Mouse (Mus musculus): ENCODE results near the gene Tmem247. TPM values are rescaled to one million over a fixed set of nuclear protein-coding genes. Genes with fewer than 3 reads are reported as not detected.

Tmem247 gene
- polyA plus RNA-seq, 1 experiment from 2014 or later: not detected

DNA sequence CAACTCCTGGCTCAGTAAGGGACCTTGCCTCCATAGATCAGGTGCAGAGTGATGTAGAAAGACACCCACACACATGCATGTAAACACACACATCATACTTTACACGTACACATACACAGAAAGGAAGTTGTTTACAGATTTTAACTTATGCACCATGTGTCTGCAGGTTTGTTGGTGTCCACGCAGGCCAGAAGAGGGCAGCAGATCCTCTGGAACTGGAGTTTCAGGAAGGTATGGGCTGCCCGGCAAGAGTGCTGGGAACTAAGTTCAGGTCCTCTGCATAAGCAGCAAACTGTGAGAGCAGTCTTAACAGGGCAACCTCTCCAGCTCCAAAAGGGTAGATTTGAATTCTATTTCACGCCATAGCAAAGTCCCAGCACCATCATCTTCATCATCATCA is 1.6 kb upstream of the Tmem247 start:
- Histone ChIP-seq H3K36me3 (no peaks in the 10 kb centered on the region), H3K4me1 (replicated peaks) (peaks cover 7% of the 10 kb centered on the region; the same call in 1 of the 2 replicates)
- ATAC-seq (ENCODE audit: low read depth): no peak

DNA sequence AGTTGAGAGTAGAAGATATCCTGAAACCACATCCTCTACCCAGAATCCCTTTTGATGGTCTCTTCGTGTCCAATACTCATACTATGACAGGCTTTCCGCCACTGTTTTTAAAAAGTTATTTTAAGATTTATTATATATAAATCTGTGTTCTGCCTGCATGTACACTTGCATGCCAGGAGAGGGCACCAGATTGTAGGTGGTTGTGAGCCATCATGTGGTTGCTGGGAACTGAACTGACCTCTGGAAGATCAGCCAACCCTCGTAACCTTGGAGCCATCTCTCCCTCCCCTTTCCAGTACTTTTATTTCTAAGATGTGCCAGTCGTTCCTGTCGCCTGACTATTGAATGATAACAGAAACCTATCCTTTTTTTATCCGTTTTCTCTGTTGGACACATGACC is 1.6 kb downstream of the Tmem247 start:
- Histone ChIP-seq H3K9ac (no peak overlapping the region), H3K36me3 (no peaks in the 10 kb centered on the region), H3K27me3 (no peaks in the 10 kb centered on the region), H3K9me3 (replicated peaks) (no peaks in the 10 kb centered on the region), H3K4me3 (replicated peaks) (no peak overlapping the region), H3K27ac (no peak overlapping the region), H3K4me2 (no peak overlapping the region), H3K4me1 (replicated peaks) (no peaks in the 10 kb centered on the region)
- no peak for ATAC-seq (ENCODE audit: low read depth)
- 40% methylated on average over 6 of the region's 6 CpGs for WGBS (ENCODE audit: insufficient replicate concordance)
- no peak for DNase-seq

More for the DNA sequence above, 1.6 kb upstream of the Tmem247 start:
- 56% methylated on average over 4 of the region's 4 CpGs for WGBS (ENCODE audit: insufficient replicate concordance)
- Histone ChIP-seq H3K9me3 (replicated peaks) (no peaks in the 10 kb centered on the region), H3K27ac (no peak overlapping the region), H3K9ac (no peak overlapping the region), H3K27me3 (no peaks in the 10 kb centered on the region), H3K4me2 (no peak overlapping the region), H3K4me3 (replicated peaks) (no peak overlapping the region)
- DNase-seq: no peak

DNA sequence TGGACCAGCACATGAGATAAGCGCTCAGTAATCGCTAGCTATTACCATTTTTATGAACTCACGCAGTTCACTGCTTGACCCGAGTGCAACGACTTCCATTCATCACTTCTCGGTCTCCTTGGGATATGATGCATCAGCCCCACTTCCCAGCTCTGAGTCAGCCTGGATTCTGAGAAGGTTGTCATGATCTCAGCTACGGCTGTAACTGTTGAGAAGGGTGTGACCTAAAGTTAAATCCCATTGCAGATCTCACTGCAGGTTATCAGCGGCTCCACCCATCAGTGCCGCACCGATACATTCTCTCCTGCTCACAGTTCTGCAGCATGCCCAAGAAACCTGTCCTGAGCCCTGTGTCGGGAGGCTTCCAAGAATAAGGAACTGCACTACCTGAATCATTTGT is 2.6 kb downstream of the Tmem247 start:
- H3K4me3 ChIP-seq (replicated peaks): no peak overlapping the region
- H3K36me3 ChIP-seq: no peaks in the 10 kb centered on the region
- no peaks in the 10 kb centered on the region for H3K4me1 ChIP-seq (replicated peaks)
- no peak overlapping the region for H3K9ac ChIP-seq
- no peaks in the 10 kb centered on the region for H3K27me3 ChIP-seq
- 63% methylated on average over 11 of the region's 11 CpGs for WGBS (ENCODE audit: insufficient replicate concordance)
- no peak overlapping the region for H3K27ac ChIP-seq
- DNase-seq (no peak), ATAC-seq (ENCODE audit: low read depth) (no peak)
- no peaks in the 10 kb centered on the region for H3K9me3 ChIP-seq (replicated peaks)
- no peak overlapping the region for H3K4me2 ChIP-seq

DNA sequence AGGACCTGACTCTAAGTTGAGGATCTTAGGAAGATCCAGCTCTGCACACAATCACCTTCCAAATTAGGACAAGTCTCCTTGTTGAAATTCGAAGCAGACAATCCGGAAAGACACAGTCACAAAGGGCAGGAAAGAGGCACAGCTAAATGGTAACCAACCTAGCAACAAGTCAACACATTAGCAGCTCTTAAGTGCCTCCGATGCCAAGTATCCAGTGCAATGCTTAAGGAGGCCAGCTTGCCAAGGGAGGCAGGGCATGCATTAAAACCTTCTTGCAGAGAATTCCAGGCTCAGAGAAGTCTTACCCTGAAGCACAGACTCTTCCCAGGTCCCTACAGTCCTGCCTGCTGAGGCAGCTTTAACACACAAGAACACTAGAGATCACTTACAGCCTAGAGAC is 7.5 kb downstream of the Tmem247 start:
- Histone ChIP-seq H3K36me3 (no peaks in the 10 kb centered on the region), H3K27me3 (no peaks in the 10 kb centered on the region), H3K4me1 (replicated peaks) (no peaks in the 10 kb centered on the region), H3K4me2 (no peak overlapping the region), H3K9me3 (replicated peaks) (no peaks in the 10 kb centered on the region), H3K9ac (no peak overlapping the region), H3K4me3 (replicated peaks) (no peak overlapping the region), H3K27ac (no peak overlapping the region)
- 81% methylated on average over 3 of the region's 3 CpGs for WGBS (ENCODE audit: insufficient replicate concordance)
- DNase-seq (no peak), ATAC-seq (ENCODE audit: low read depth) (no peak)

DNA sequence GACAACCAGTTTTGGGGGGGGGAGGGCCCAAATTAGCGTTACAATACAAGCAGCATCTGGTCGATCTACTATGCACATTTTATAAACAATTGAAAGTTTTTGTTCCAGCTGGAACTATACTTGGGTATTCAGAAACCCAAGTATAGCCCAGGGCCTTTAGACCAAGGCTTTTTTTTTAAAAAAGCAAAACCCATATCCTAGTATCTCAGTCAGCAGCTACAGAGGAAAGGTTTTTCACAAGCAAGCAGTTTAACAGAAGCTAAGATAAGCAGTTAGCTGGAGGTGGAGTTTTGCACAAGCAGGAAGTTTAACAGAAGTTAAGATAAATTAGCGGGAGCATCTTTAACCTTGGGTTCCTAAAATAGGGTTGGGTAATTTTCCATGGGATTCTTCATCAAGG is 9.7 kb downstream of the Tmem247 start:
- Histone ChIP-seq H3K27me3 (no peaks in the 10 kb centered on the region), H3K36me3 (no peaks in the 10 kb centered on the region), H3K4me2 (no peak overlapping the region), H3K27ac (no peak overlapping the region), H3K9ac (no peak overlapping the region), H3K4me3 (replicated peaks) (no peak overlapping the region), H3K4me1 (replicated peaks) (no peaks in the 10 kb centered on the region), H3K9me3 (replicated peaks) (no peaks in the 10 kb centered on the region)
- 61% methylated on average over 3 of the region's 3 CpGs for WGBS (ENCODE audit: insufficient replicate concordance)
- no peak for ATAC-seq (ENCODE audit: low read depth)
- no peak for DNase-seq

DNA sequence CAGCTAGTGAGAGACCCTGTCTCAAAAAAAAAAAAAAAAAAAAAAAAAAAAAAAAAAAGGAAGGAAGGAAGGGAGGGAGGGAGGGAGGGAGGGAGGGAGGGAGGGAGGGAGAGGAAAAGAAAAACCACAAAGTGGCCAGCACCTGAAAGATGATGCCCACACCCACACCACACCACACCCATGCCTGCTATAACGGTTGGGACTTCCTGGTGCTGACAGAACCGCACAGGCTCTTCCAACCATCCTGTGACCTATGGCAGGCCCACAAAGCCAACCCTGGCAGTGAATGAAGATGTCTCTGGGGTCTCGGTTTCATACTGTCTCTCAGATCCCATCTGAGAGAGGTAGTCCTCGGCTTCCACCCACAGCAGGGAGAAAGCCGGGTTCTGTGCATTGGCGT is 12.2 kb downstream of the Tmem247 start:
- Histone ChIP-seq H3K9me3 (replicated peaks) (no peaks in the 10 kb centered on the region), H3K4me1 (replicated peaks) (no peaks in the 10 kb centered on the region), H3K27me3 (0 out of 2 replicates have a peak, but pooled peaks cover 3% of the 10 kb centered on the region), H3K4me3 (replicated peaks) (no peak overlapping the region), H3K27ac (no peak overlapping the region), H3K36me3 (no peaks in the 10 kb centered on the region), H3K9ac (no peak overlapping the region), H3K4me2 (no peak overlapping the region)
- ATAC-seq (ENCODE audit: low read depth) (no peak), DNase-seq (no peak)
- WGBS (ENCODE audit: insufficient replicate concordance): 53% methylated on average over 6 of the region's 6 CpGs

DNA sequence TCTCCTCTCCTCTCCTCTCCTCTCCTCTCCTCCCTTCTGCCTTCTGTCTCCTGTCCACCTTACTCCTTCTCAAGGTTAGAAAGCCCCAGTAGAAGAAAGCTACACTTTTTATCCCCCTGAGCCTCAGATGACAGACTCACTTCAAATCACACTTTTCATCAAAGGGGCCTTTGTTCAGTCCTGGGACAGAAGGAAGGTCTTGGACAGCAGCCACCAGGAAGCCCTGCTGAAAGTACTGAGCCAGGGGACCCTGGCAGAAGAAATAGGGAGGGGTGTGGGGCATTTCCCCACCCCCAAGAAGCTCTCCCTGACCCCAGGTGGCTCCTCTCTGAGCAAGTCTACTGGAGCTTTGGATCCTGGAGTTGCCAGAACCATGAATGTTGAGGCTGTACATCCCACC is 12.8 kb downstream of the Tmem247 start:
- Histone ChIP-seq H3K27ac (no peak overlapping the region), H3K9me3 (replicated peaks) (no peaks in the 10 kb centered on the region), H3K4me1 (replicated peaks) (no peaks in the 10 kb centered on the region), H3K4me2 (no peak overlapping the region), H3K9ac (no peak overlapping the region), H3K36me3 (no peaks in the 10 kb centered on the region), H3K27me3 (0 out of 2 replicates have a peak, but pooled peaks cover 3% of the 10 kb centered on the region), H3K4me3 (replicated peaks) (no peak overlapping the region)
- DNase-seq (no peak), ATAC-seq (ENCODE audit: low read depth) (no peak)

DNA sequence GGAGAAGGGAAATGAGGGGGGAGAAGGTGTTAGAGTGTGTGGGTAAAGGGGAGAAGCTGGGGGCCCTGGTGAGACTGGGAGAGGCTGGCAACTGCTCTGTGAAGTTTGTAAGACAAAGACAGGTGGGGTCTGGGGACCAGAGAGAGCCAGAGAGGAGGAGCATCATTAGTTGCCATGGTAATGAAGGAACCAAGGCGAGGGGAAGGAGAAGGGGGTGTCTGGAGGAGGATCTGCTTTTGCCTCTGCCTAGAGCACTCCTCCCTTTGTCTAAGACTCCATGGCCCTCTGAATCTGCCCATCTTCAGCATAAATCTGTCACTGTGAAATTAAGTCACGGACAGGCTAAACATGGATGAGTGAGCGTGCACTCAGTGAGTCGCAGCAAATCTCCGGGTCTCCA is 15.7 kb downstream of the Tmem247 start:
- no peak for ATAC-seq (ENCODE audit: low read depth)
- 43% methylated on average over 5 of the region's 5 CpGs for WGBS (ENCODE audit: insufficient replicate concordance)

DNA sequence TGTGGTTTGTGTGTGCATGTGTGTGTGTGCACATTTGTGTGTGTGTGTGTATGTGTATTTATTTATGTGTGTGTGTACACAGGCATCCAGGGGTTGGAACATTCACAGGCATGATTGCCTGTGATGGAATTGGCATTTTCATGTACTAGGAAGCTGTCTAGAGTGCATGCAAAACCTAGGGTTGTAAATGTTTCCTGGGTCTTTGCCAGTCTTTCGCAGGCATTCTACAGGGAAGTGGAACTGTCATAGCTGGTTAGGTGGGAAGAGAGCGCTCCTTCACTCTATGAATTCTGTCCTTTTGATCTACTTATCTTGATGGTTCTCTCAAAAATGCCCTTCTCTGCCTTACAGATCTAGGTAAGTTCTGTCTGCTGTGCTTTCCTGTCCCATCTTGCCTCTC is 19.9 kb downstream of the Tmem247 start:
- ATAC-seq (ENCODE audit: low read depth): no peak
- Histone ChIP-seq H3K4me3 (replicated peaks) (no peak overlapping the region), H3K36me3 (no peaks in the 10 kb centered on the region), H3K27ac (no peak overlapping the region), H3K9ac (no peak overlapping the region), H3K4me2 (no peak overlapping the region), H3K9me3 (replicated peaks) (no peaks in the 10 kb centered on the region), H3K4me1 (replicated peaks) (0 out of 2 replicates have a peak, but pooled peaks cover 3% of the 10 kb centered on the region), H3K27me3 (peaks cover 32% of the 10 kb centered on the region)
- no peak for DNase-seq
- WGBS (ENCODE audit: insufficient replicate concordance): 61% methylated on average over 2 of the region's 2 CpGs

More for the DNA sequence above, 15.7 kb downstream of the Tmem247 start:
- Histone ChIP-seq H3K4me2 (no peak overlapping the region), H3K36me3 (no peaks in the 10 kb centered on the region), H3K9ac (no peak overlapping the region), H3K4me1 (replicated peaks) (0 out of 2 replicates have a peak, but pooled peaks cover 3% of the 10 kb centered on the region), H3K4me3 (replicated peaks) (no peak overlapping the region), H3K9me3 (replicated peaks) (no peaks in the 10 kb centered on the region), H3K27ac (no peak overlapping the region), H3K27me3 (peaks cover 22% of the 10 kb centered on the region)
- DNase-seq: no peak

DNA sequence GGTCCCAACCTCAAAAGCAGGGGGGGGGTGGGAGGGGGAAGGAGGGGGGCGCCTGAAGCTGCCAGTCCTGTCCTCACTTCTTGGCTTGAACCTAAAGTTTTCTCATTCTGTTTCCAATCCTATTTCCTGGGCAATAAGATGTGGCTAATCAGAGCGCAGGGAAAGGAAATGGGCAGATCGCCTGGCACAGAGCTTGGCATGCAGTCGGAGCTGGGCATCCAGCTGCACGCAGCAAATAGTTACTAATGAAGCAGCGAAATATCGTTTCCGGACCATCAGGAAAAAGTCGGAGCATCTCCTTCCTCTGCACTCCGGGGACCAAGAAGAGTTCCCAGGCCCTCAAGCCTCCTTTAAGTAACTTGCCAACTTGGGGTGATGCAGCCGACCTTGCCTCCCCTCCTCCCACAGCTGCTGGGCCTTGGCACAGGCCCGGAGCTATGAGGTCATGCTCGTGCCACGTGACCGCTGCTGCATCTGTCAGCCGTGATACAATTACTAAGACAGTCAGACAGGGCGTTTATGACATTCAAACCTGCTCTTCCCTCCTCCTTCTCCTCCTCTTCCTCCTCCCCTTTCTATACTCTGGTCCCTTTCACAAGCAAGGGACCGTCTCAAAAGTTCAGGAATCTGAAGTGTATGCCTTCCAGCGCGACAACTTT is 20.5 kb downstream of the Tmem247 start:
- 6% methylated on average over 20 of the region's 20 CpGs for WGBS (ENCODE audit: insufficient replicate concordance)
- Histone ChIP-seq H3K9me3 (replicated peaks) (no peaks in the 10 kb centered on the region), H3K36me3 (no peaks in the 10 kb centered on the region), H3K9ac (no peak overlapping the region), H3K4me3 (replicated peaks) (no peak overlapping the region; the same call in 1 of the 2 replicates), H3K4me1 (replicated peaks) (0 out of 2 replicates have a peak, but pooled peaks cover 3% of the 10 kb centered on the region), H3K4me2 (peak overlapping the region; percentile 36), H3K27me3 (peaks cover 32% of the 10 kb centered on the region), H3K27ac (no peak overlapping the region)
- no peak for DNase-seq
- no peak for ATAC-seq (ENCODE audit: low read depth)

DNA sequence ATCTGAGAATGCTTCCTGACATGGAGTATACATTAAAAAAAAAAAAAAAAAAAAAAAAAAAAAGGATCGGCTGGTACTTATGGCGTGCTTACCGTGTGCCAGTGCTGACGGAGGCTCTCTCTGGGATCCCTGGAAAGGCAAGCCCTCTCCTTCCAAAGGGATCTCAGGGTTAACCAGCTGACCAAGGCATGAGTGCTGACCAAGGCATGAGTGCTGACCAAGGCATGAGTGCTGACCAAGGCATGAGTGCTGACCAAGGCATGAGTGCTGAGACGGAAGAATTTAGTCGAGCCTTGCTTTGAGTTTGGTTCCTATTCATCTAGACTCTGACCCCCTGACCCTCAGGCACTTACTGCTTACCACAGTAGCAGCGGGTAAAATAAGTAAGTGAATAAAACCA is 21.5 kb downstream of the Tmem247 start:
- no peak overlapping the region for H3K4me3 ChIP-seq (replicated peaks)
- 0 out of 2 replicates have a peak, but pooled peaks cover 3% of the 10 kb centered on the region for H3K4me1 ChIP-seq (replicated peaks)
- ATAC-seq (ENCODE audit: low read depth) (no peak), DNase-seq (no peak)
- peaks cover 28% of the 10 kb centered on the region for H3K27me3 ChIP-seq
- no peaks in the 10 kb centered on the region for H3K9me3 ChIP-seq (replicated peaks)
- 58% methylated on average over 7 of the region's 7 CpGs for WGBS (ENCODE audit: insufficient replicate concordance)
- no peak overlapping the region for H3K9ac ChIP-seq
- no peaks in the 10 kb centered on the region for H3K36me3 ChIP-seq
- no peak overlapping the region for H3K27ac ChIP-seq
- H3K4me2 ChIP-seq: no peak overlapping the region

DNA sequence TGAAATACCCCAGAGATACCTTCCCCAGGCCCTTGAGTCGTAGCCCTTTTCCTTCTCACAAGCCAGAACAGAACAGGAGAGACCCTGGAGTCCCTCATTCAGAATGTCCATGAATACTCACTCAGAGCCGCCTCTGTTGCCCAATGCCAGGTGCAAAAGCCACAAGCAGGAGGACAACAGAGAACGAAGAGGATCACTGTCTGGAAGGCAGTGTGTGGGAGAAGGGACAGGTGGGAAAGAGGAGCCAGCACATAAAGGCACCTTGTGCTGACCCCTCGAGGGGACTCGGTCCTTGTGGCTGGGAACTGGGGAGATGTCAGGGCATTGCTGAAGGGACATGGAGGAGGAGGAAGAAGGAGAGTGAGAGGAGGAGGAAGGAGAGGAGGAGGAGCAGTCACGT is 25.0 kb downstream of the Tmem247 start:
- Histone ChIP-seq H3K9me3 (replicated peaks) (no peaks in the 10 kb centered on the region), H3K27me3 (peaks cover 17% of the 10 kb centered on the region), H3K36me3 (no peaks in the 10 kb centered on the region), H3K27ac (no peak overlapping the region), H3K9ac (no peak overlapping the region), H3K4me3 (replicated peaks) (no peak overlapping the region), H3K4me2 (no peak overlapping the region), H3K4me1 (replicated peaks) (0 out of 2 replicates have a peak, but pooled peaks cover 3% of the 10 kb centered on the region)
- DNase-seq (no peak), ATAC-seq (ENCODE audit: low read depth) (no peak)
- 31% methylated on average over 6 of the region's 6 CpGs for WGBS (ENCODE audit: insufficient replicate concordance)

Data from liver, embryonic 13.5 days (tissue).